Mouse (Mus musculus) embryonic facial prominence, embryonic 15.5 days (tissue): ENCODE results near the gene Stx6. TPM values are rescaled to one million over a fixed set of nuclear protein-coding genes. Genes with fewer than 3 reads are reported as not detected.

ENCODE experiments used
- ATAC-seq: fragments of 200-750 bp; cut with Nextera tagmentation; 2 replicates; pipeline ENCODE4 v1.8.0; 2017; ENCODE audit warnings: low read depth, moderate TSS enrichment; ENCODE audit not compliant: insufficient number of reproducible peaks, low FRiP score, low TSS enrichment
- H3K27ac ChIP-seq: fragments of 300-500 bp; sonication (generic); replicated peaks from 2 replicates; pipeline ENCODE4 v1.5.1; 2015; ENCODE audit warnings: mild to moderate bottlenecking, inconsistent platforms
- H3K27me3 ChIP-seq: fragments of 300-500 bp; sonication (generic); 2 replicates; pipeline ENCODE4 v1.6.1; 2015; ENCODE audit warnings: inconsistent platforms
- H3K36me3 ChIP-seq: fragments of 300-500 bp; sonication (generic); 2 replicates; pipeline ENCODE4 v1.6.1; 2015; ENCODE audit warnings: mild to moderate bottlenecking, inconsistent platforms
- H3K4me1 ChIP-seq: fragments of 300-500 bp; sonication (generic); 2 replicates; pipeline ENCODE4 v1.6.1; 2015; ENCODE audit warnings: inconsistent platforms
- H3K4me2 ChIP-seq: fragments of 300-500 bp; sonication (generic); replicated peaks from 2 replicates; pipeline ENCODE4 v1.6.1; 2015; ENCODE audit warnings: mild to moderate bottlenecking, inconsistent platforms
- H3K4me3 ChIP-seq: fragments of 300-500 bp; sonication (generic); replicated peaks from 2 replicates; pipeline ENCODE4 v1.5.1; 2015; ENCODE audit warnings: mild to moderate bottlenecking, inconsistent platforms
- H3K9ac ChIP-seq: fragments of 300-500 bp; sonication (generic); 2 replicates; pipeline ENCODE4 v1.6.1; 2015; ENCODE audit warnings: inconsistent platforms
- H3K9me3 ChIP-seq: fragments of 300-500 bp; sonication (generic); replicated peaks from 2 replicates; pipeline ENCODE4 v1.6.1; 2016; ENCODE audit warnings: inconsistent platforms
- WGBS: fragments of 180-500 bp; shearing (Covaris S2); methylation state at CpG from one replicate; pipeline ENCODE4 v1.1.7; 2015; 5-methylcytosine and 5-hydroxymethylcytosine counted together
- polyA plus RNA-seq: library from polyadenylated mRNA; unstranded; fragments of >200 nt; fragmentation: Nextera tagmentation; extraction: Ambion mirVana; gene quantifications from 2 replicates; pipeline ENCODE4 v1.2.1, GENCODE M21; 2015

Stx6 gene
- polyA plus RNA-seq, 1 experiment from 2014 or later: 86.5 TPM

- H3K27me3 ChIP-seq: no peaks in the 10 kb centered on the region
- no peak for ATAC-seq
- 66% methylated on average over 6 of the region's 6 CpGs for WGBS
- no peaks in the 10 kb centered on the region for H3K9me3 ChIP-seq
- H3K4me1 ChIP-seq: peaks cover 7% of the 10 kb centered on the region; the same call in 1 of the 2 replicates
- H3K9ac ChIP-seq: no peak overlapping the region
- H3K4me3 ChIP-seq: no peak overlapping the region
- peaks cover 31% of the 10 kb centered on the region for H3K36me3 ChIP-seq
- no peak overlapping the region for H3K27ac ChIP-seq
- no peak overlapping the region for H3K4me2 ChIP-seq
These were observed 41.0 kb downstream of the Stx6 start for GRCm38 (mm10) chr1:155199522-155199921.

DNA sequence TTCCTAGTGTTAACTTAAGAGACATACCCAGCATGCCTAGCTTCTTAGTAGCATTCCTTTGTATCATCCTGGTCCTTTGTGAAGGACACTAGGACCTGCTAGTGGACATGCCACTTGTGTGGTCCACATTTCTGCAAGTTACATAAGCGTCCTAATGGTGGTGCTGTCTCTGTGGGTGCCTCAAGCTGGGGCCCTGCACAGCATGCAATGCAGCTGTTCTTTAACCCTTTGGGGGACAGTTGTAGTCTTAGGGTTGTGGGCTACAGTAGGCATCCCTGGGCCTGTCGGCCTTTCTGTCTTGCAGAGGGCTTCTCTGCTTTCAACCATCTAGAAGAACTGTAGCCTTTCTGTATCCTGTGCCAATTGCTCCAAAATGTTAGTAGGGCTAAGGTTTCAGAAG is 42.5 kb downstream of the Stx6 start:
- no peak for ATAC-seq
- peaks cover 31% of the 10 kb centered on the region for H3K36me3 ChIP-seq
- WGBS: 60% methylated on average over 2 of the region's 2 CpGs
- H3K4me3 ChIP-seq: no peak overlapping the region
- H3K9ac ChIP-seq: no peak overlapping the region
- no peak overlapping the region for H3K4me2 ChIP-seq
- H3K4me1 ChIP-seq: peaks cover 17% of the 10 kb centered on the region
- no peaks in the 10 kb centered on the region for H3K27me3 ChIP-seq
- H3K9me3 ChIP-seq: no peaks in the 10 kb centered on the region
- H3K27ac ChIP-seq: no peak overlapping the region

DNA sequence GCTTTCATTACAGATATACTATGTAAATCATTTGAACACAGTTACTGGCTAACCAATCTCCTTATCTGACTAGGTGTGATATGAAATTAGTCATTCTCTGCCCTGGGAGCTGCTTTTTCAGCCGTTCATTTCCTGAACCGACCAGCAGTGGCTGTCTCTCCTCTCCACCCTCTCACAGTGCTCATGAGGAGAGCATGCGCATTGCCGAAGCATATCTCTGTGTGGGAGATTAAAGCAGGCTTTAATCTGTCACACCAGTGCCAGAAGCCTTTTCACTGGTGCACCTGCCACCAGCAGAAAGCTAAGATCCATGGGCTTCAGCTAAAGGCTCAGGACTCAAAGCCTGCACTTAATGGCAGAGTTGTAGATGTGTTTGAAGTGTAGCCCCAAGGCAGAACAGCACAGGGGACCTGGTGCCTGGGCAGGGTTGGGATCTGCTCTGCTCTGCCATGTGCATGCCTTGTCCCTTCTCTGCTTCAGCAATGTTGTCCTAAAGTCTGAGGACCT is 42.9 kb downstream of the Stx6 start:
- no peak for ATAC-seq
- H3K36me3 ChIP-seq: peaks cover 31% of the 10 kb centered on the region

DNA sequence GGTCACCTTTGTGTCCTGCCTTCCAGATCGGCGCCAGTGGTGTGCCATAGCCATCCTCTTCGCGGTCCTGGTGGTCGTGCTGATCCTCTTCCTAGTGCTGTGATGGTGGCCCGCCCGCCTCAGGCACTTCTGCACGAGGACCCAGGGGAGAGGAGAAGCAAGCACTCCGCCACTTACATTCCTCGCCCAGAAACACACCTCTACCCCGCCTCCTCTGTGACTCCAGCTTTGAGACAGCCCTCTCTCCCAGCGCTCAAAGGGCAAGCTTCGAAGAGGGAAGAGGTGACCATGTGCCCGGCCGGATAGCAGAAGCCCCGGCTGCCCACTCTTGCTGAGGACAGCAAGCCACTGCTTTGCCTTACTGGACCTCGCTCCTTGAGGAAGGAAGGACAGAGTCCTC is 43.4 kb downstream of the Stx6 start:
- no peak for ATAC-seq
- H3K9me3 ChIP-seq: no peaks in the 10 kb centered on the region
- WGBS: 71% methylated on average over 17 of the region's 17 CpGs
- H3K4me1 ChIP-seq: peaks cover 19% of the 10 kb centered on the region
- no peak overlapping the region for H3K4me2 ChIP-seq
- no peak overlapping the region; the same call in 1 of the 2 replicates for H3K27ac ChIP-seq
- no peak overlapping the region for H3K9ac ChIP-seq
- H3K36me3 ChIP-seq: peaks cover 31% of the 10 kb centered on the region
- no peaks in the 10 kb centered on the region for H3K27me3 ChIP-seq
- H3K4me3 ChIP-seq: no peak overlapping the region

More for the DNA sequence above, 42.9 kb downstream of the Stx6 start:
- H3K4me1 ChIP-seq: peaks cover 19% of the 10 kb centered on the region
- no peaks in the 10 kb centered on the region for H3K9me3 ChIP-seq
- no peaks in the 10 kb centered on the region for H3K27me3 ChIP-seq
- H3K27ac ChIP-seq: no peak overlapping the region; the same call in 1 of the 2 replicates
- WGBS: 50% methylated on average over 4 of the region's 4 CpGs
- no peak overlapping the region for H3K4me2 ChIP-seq
- no peak overlapping the region for H3K9ac ChIP-seq
- H3K4me3 ChIP-seq: no peak overlapping the region

DNA sequence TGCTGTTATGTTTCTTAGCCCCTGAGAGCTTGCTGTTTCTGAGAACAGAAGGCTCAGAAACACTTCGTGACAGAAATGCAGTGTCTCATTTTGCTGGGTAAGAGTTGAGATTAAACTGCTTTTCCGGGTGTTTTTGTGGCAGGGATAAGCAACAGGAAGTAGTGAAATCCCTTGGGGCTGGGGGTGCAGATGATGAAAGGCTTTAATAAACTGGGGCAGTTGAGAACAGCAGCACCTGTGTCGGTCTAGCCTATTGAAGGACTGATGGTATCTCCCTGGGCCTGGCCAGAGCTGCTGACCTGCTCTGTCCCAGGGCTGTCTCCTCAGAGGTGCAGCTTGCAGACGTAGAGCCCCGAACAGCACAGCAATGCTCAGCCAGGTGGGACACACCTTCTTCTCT is 44.0 kb downstream of the Stx6 start:
- H3K36me3 ChIP-seq: peaks cover 30% of the 10 kb centered on the region

GRCm38 (mm10) chr1:155203101-155203500 is 44.6 kb downstream of the Stx6 start:
- Histone ChIP-seq H3K36me3 (peaks cover 26% of the 10 kb centered on the region), H3K27ac (no peak overlapping the region), H3K9ac (no peak overlapping the region), H3K9me3 (no peaks in the 10 kb centered on the region), H3K4me1 (peaks cover 27% of the 10 kb centered on the region), H3K4me3 (no peak overlapping the region), H3K27me3 (no peaks in the 10 kb centered on the region), H3K4me2 (no peak overlapping the region)
- WGBS: 72% methylated on average over 7 of the region's 7 CpGs
- ATAC-seq: no peak

More for the DNA sequence above, 44.0 kb downstream of the Stx6 start:
- Histone ChIP-seq H3K4me2 (no peak overlapping the region), H3K9ac (no peak overlapping the region), H3K4me3 (no peak overlapping the region), H3K27ac (no peak overlapping the region), H3K4me1 (peaks cover 23% of the 10 kb centered on the region), H3K27me3 (no peaks in the 10 kb centered on the region), H3K9me3 (no peaks in the 10 kb centered on the region)
- ATAC-seq: no peak
- WGBS: 65% methylated on average over 5 of the region's 5 CpGs

DNA sequence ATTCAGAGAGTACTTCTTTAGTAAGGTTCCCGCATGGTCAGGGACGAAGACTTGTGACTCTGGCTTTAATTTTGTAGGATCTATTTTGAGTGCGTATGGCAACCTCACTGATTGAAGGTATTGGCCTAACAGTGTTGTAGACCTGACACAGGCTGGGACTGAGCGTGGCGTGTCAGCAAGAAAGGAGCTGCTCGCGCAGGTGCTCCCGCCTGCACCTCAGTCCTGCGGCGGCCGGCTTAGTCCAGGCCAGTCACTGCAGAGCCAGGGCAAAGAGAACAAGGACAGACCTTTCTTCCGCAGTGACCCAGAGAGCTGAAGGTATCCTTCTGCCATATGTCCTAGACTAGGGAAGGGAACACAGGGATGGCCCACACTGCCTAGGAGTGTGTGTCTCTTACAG is 45.4 kb downstream of the Stx6 start:
- no peak overlapping the region for H3K9ac ChIP-seq
- H3K27me3 ChIP-seq: no peaks in the 10 kb centered on the region
- H3K4me1 ChIP-seq: peaks cover 31% of the 10 kb centered on the region
- WGBS: 91% methylated on average over 12 of the region's 12 CpGs
- H3K27ac ChIP-seq: 0 out of 2 replicates have a peak overlapping the region, but pooled peaks have one; percentile 39
- no peak for ATAC-seq
- H3K9me3 ChIP-seq: no peaks in the 10 kb centered on the region
- H3K36me3 ChIP-seq: peaks cover 23% of the 10 kb centered on the region
- no peak overlapping the region for H3K4me3 ChIP-seq
- no peak overlapping the region for H3K4me2 ChIP-seq

- no peaks in the 10 kb centered on the region for H3K27me3 ChIP-seq
- WGBS: 52% methylated on average over 8 of the region's 8 CpGs
- no peak overlapping the region for H3K4me3 ChIP-seq
- H3K4me1 ChIP-seq: peaks cover 31% of the 10 kb centered on the region
- peaks cover 23% of the 10 kb centered on the region for H3K36me3 ChIP-seq
- no peak overlapping the region for H3K4me2 ChIP-seq
- H3K9me3 ChIP-seq: no peaks in the 10 kb centered on the region
- no peak overlapping the region for H3K9ac ChIP-seq
- H3K27ac ChIP-seq: no peak overlapping the region
- no peak for ATAC-seq
These were observed 46.1 kb downstream of the Stx6 start for GRCm38 (mm10) chr1:155204560-155205162.

DNA sequence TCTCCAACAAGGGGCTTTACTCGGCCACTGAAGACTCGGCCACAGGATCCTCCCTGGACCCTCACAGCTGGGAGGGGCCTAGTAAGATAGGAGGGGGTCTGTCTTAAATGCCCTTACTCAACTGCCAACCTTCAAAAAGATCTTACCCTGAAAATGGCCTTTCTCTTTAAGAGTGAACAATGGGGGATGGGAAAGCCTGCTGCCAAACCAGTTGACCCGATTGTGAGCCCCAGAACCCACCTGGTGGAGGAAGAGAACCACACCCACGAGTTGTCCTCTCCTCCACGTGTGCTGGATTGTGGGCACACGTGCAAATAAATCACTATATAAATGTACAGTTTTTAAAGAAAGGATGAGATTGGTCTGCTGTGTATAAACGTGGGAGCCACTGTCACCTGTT is 46.8 kb downstream of the Stx6 start:
- no peaks in the 10 kb centered on the region for H3K9me3 ChIP-seq
- WGBS: 44% methylated on average over 7 of the region's 7 CpGs
- peak overlapping the region; percentile 56 for H3K27ac ChIP-seq
- H3K9ac ChIP-seq: no peak overlapping the region
- no peak overlapping the region for H3K4me2 ChIP-seq
- no peaks in the 10 kb centered on the region for H3K27me3 ChIP-seq
- ATAC-seq: no peak
- H3K4me1 ChIP-seq: peaks cover 31% of the 10 kb centered on the region
- H3K36me3 ChIP-seq: peaks cover 23% of the 10 kb centered on the region
- no peak overlapping the region for H3K4me3 ChIP-seq

DNA sequence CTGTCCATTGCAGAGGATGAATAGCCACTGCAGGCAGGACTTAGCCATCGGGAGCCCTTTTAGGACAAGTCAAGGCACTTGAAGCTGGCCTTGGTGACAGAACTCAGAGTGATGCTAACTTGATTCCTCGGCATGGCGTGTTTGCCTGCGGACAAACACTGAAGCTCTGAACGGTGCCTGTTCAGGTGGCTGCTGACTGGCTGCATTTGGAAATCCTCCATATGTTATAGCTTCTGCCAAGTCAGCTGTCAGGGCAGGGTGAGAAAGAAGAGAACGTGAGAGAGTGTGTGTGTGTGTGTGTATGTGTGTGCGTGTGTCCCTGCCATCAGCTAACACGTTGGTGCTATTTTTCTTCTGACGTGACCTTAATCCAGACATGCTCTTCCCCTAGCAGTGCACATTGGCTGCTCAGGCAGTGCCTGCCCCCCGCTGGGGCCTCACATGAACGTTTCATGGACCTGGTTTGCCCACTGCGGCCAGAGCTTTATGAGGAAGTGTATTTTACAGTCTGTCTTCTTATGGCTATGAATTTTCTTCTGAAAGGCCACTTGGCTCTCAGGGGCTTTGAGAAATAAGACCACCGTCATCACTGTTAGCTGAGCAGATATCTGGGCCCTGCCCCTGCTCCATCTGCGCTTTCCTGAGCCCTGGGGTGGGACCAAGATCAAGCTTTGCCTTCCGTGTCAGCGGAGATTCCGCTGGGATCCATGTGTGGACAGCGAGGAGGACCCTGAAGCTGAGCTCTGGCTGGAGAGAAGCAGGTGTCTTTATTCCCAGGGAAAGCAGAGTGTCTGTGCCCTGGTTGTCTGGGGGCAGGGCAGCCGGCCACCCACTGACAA is 47.5 kb downstream of the Stx6 start:
- Histone ChIP-seq H3K4me1 (peaks cover 37% of the 10 kb centered on the region), H3K27me3 (no peaks in the 10 kb centered on the region), H3K4me2 (no peak overlapping the region), H3K9me3 (no peaks in the 10 kb centered on the region), H3K36me3 (peaks cover 18% of the 10 kb centered on the region), H3K9ac (no peak overlapping the region), H3K4me3 (no peak overlapping the region), H3K27ac (peak overlapping the region; percentile 56)
- 64% methylated on average over 19 of the region's 19 CpGs for WGBS
- ATAC-seq: no peak

GRCm38 (mm10) chr1:155207859-155208258 is 49.3 kb downstream of the Stx6 start:
- WGBS: 75% methylated on average over 3 of the region's 3 CpGs

More at GRCm38 (mm10) chr1:155207859-155208258, 49.3 kb downstream of the Stx6 start:
- Histone ChIP-seq H3K9me3 (no peaks in the 10 kb centered on the region), H3K9ac (no peak overlapping the region), H3K36me3 (peaks cover 3% of the 10 kb centered on the region; the same call in 1 of the 2 replicates), H3K4me2 (no peak overlapping the region), H3K27ac (no peak overlapping the region), H3K27me3 (no peaks in the 10 kb centered on the region), H3K4me3 (no peak overlapping the region), H3K4me1 (peaks cover 47% of the 10 kb centered on the region)
- ATAC-seq: no peak
